Mouse (Mus musculus) liver, postnatal 0 days (tissue): ENCODE measurements around the gene Olfr961. TPM values are rescaled to one million over a fixed set of nuclear protein-coding genes. Genes with fewer than 3 reads are reported as not detected.

Experiments used
- ATAC-seq: fragments of 200-750 bp; cut with Nextera tagmentation; 2 replicates; pipeline ENCODE4 v1.8.0; 2017; ENCODE audit warnings: mild to moderate bottlenecking, moderate library complexity
- DNase-seq: peaks from one replicate; pipeline ENCODE4 v3.0.0-alpha.2; 2016
- H3K27ac ChIP-seq: fragments of 300-500 bp; sonication (generic); 2 replicates; pipeline ENCODE4 v1.5.1; 2014; ENCODE audit warnings: antibody characterized with exemption, moderate library complexity, mild to moderate bottlenecking, low read depth
- H3K27me3 ChIP-seq: fragments of 300-500 bp; sonication (generic); 2 replicates; pipeline ENCODE4 v1.6.1; 2014; ENCODE audit warnings: low read length, control low read depth, mixed read lengths; ENCODE audit not compliant: insufficient read depth
- H3K36me3 ChIP-seq: fragments of 300-500 bp; sonication (generic); replicated peaks from 2 replicates; pipeline ENCODE4 v1.6.1; 2014; ENCODE audit warnings: mild to moderate bottlenecking, control low read depth, low read length, moderate library complexity, mixed read lengths; ENCODE audit not compliant: insufficient read depth
- H3K4me1 ChIP-seq: fragments of 300-500 bp; sonication (generic); 2 replicates; pipeline ENCODE4 v1.6.1; 2014; ENCODE audit warnings: antibody characterized with exemption, mild to moderate bottlenecking, control low read depth; ENCODE audit not compliant: insufficient read depth
- H3K4me2 ChIP-seq: fragments of 300-500 bp; sonication (generic); 2 replicates; pipeline ENCODE4 v1.6.1; 2014; ENCODE audit warnings: low read depth, mild to moderate bottlenecking, low read length, moderate library complexity, mixed read lengths
- H3K4me3 ChIP-seq: fragments of 300-500 bp; sonication (generic); 2 replicates; pipeline ENCODE4 v1.5.1; 2014; ENCODE audit warnings: low read depth, low read length
- H3K9ac ChIP-seq: fragments of 300-500 bp; sonication (generic); replicated peaks from 2 replicates; pipeline ENCODE4 v1.6.1; 2014; ENCODE audit warnings: mild to moderate bottlenecking, moderate library complexity
- H3K9me3 ChIP-seq: fragments of 300-500 bp; sonication (generic); 2 replicates; pipeline ENCODE4 v1.6.1; 2016; ENCODE audit warnings: mild to moderate bottlenecking, control low read depth, low read length, mixed read lengths
- CTCF ChIP-seq: sonication (generic); IDR thresholded peaks from 2 replicates; pipeline ENCODE4 v1.5.1; 2016; ENCODE audit warnings: antibody characterized with exemption, low read depth
- EP300 ChIP-seq: IDR thresholded peaks from 2 replicates; pipeline ENCODE4 v1.6.1; 2016; ENCODE audit warnings: antibody characterized with exemption, low read depth, mild to moderate bottlenecking
- WGBS: fragments of 180-500 bp; shearing (Covaris S2); extraction: QIAGEN DNeasy Blood & Tissue Kit; methylation state at CpG from one replicate; pipeline ENCODE4 v1.1.7; 2014; ENCODE audit not compliant: insufficient replicate concordance; 5-methylcytosine and 5-hydroxymethylcytosine counted together
- polyA plus RNA-seq: library from polyadenylated mRNA; unstranded; fragments of >200 nt; fragmentation: Nextera tagmentation; extraction: Ambion mirVana; gene quantifications from 2 replicates; pipeline ENCODE4 v1.2.1, GENCODE M21; 2015

Olfr961 gene
- polyA plus RNA-seq, 1 experiment from 2014 or later, result not detected

DNA sequence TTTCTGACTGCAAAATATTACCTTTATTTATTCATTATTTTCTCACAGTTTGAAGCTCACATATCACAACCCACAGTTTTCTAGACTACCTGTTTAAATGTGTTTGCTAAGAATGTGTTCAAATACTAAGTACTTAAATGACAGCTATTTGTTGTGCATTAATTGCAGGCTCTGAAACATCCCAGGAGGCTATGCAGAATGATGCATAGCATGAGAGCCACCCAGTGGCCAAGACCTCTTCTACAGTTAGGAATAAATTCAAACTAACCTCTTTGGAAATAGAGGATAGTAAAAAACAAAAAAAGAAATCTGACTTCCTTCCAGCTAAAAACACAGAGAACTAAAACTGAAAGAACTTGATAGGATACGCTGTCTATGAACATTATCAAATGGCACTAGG lies 32.9 kb upstream of the Olfr961 start:
- no peaks in the 10 kb centered on the region for H3K4me1 ChIP-seq
- ATAC-seq, result no peak
- TF ChIP-seq EP300, result no peak
- TF ChIP-seq CTCF, result peak; percentile 24
- H3K27me3 ChIP-seq, result no peaks in the 10 kb centered on the region
- no peaks in the 10 kb centered on the region for H3K9me3 ChIP-seq
- no peak overlapping the region for H3K9ac ChIP-seq
- 63% methylated on average over 1 of the region's 1 CpGs for WGBS
- no peaks in the 10 kb centered on the region for H3K36me3 ChIP-seq
- H3K4me2 ChIP-seq, result no peak overlapping the region
- no peak overlapping the region for H3K27ac ChIP-seq
- H3K4me3 ChIP-seq, result no peak overlapping the region
- no peak for DNase-seq

DNA sequence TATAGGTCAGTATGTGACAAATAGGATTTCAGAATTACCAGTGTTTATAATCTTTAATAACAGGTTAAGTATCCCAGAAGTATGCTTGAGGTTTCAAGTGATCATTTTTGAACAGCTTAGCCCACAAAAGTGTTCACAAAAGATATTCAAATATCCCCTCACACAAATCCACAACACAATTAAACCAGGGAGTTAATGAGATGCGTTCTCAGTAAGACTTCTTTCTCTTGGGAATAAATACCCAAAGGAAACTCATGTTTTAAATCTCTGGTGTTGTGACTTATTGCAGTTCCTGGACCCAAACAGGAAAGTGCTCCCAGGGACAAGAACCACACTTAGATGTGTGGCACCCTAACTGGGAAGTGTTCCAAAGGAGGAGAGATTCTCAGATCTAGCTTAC lies 23.8 kb upstream of the Olfr961 start, which contains the start of gene Olfr960:
Olfr960 (plus strand) TSS at position 301 of the 400 bp plus-strand sequence.
- WGBS, result 63% methylated on average over 1 of the region's 1 CpGs
- Histone ChIP-seq H3K9me3 (no peaks in the 10 kb centered on the region), H3K4me1 (no peaks in the 10 kb centered on the region), H3K27me3 (no peaks in the 10 kb centered on the region), H3K4me3 (no peak within 1 kb of the TSS), H3K4me2 (no peak within 1 kb of the TSS), H3K36me3 (no peaks in the 10 kb centered on the region), H3K27ac (no peak within 1 kb of the TSS), H3K9ac (no peak within 1 kb of the TSS)
- DNase-seq, result no peak
- TF ChIP-seq EP300 (no peak), CTCF (no peak)
- no peak for ATAC-seq

DNA sequence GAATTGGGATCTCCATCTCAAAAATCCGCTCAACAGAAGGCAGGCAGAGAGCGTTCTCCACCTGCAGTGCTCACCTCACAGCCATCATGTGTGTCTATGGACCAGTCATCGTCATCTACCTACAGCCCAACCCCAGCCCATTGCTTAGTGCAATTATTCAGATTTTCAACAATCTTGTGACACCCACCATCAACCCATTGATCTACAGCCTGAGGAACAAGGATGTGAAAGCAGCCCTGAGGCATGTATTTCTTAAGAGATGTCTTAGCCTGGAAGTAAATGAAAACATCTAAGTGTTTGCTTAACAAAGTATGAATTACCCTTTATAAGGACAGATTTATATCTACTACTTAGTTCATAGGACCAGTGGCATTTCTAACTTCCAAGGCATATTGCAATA lies 21.1 kb upstream of the Olfr961 start:
- Histone ChIP-seq H3K9ac (no peak overlapping the region), H3K4me1 (no peaks in the 10 kb centered on the region), H3K4me3 (no peak overlapping the region), H3K27ac (no peak overlapping the region), H3K4me2 (no peak overlapping the region), H3K27me3 (no peaks in the 10 kb centered on the region), H3K36me3 (no peaks in the 10 kb centered on the region), H3K9me3 (no peaks in the 10 kb centered on the region)
- DNase-seq, result no peak
- no peak for ATAC-seq
- TF ChIP-seq EP300 (no peak), CTCF (no peak)
- WGBS, result 81% methylated on average over 3 of the region's 3 CpGs

DNA sequence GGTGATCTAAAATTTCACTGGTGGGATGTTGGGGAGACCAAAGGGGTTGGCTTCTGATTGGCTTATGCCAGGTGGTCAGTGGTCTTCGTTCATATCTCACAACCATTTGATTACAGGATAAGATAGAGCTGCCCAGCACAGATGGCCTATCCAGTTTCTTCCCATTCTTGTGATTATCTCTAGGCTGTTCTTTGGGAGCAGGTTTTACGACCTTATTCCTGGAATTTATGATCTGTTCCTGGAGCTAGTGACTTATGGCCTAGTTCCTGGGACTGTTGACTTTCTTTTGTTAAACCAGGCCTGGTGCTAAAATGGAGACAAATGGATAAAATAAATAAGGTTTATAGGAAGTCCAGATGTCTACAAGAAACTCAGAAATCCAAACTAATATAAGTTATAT lies 20.2 kb upstream of the Olfr961 start:
- Histone ChIP-seq H3K4me2 (no peak overlapping the region), H3K27me3 (no peaks in the 10 kb centered on the region), H3K9ac (no peak overlapping the region), H3K4me1 (no peaks in the 10 kb centered on the region), H3K9me3 (no peaks in the 10 kb centered on the region), H3K27ac (no peak overlapping the region), H3K36me3 (no peaks in the 10 kb centered on the region), H3K4me3 (no peak overlapping the region)
- no peak for DNase-seq
- no peak for ATAC-seq
- TF ChIP-seq EP300 (no peak), CTCF (no peak)
- 42% methylated on average over 2 of the region's 2 CpGs for WGBS

DNA sequence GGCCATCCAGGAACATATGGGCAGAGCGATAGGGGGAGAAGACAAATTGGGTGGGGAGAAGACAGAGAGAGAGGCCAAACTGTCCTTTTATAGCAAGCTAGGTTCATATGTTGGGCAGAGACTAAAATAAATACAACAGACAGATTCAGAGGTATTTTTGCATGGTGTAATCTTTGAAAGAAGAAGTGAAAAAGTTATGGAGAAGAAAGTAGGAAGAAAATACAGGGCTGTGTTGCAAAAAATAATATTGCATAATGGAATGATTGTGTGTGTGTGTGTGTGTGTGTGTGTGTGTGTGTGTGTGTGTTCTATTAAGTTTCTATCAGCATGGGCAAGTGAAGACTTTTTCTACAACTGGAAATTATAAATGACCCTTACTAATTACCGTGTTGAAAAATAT lies 15.8 kb upstream of the Olfr961 start:
- no peaks in the 10 kb centered on the region for H3K4me1 ChIP-seq
- 79% methylated on average over 2 of the region's 2 CpGs for WGBS
- ATAC-seq, result no peak
- no peak for DNase-seq
- no peaks in the 10 kb centered on the region for H3K27me3 ChIP-seq
- no peak overlapping the region for H3K27ac ChIP-seq
- H3K9ac ChIP-seq, result no peak overlapping the region
- no peak overlapping the region for H3K4me3 ChIP-seq
- H3K9me3 ChIP-seq, result no peaks in the 10 kb centered on the region
- no peak overlapping the region for H3K4me2 ChIP-seq
- no peaks in the 10 kb centered on the region for H3K36me3 ChIP-seq
- TF ChIP-seq CTCF, result no peak
- no peak for TF ChIP-seq EP300

DNA sequence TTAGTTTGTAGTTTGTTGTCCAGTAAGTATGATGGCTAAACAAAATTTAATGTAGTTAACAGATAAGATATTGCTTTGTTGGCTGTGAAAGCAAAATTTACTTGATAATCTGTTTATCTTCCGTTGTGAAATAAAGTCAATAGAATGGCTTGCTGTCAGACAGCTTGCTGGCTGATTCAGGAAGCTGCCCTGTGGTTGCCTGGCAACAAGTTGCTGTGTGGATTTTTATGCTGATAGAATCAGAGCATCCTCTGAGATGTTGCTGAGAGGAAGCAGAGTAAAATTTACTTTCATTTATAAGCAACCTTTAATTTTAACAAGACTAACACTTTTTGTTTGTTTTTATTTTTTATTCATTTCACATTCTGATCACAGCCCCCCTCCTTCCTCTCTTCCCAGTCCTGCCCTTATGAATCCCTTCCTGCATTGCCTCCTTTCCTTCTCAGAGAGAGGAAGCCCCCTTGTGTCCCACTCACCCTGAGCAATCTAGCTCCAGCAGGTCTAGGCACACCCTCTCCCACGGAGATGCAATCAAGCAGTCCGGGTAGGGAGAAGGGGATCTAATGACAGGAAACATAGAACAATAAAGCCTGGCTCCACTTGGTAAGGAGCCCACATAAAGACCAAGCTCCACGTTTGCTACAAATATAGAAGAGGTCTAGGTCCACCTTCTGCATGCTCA lies 10.8 kb upstream of the Olfr961 start:
- H3K9me3 ChIP-seq, result no peaks in the 10 kb centered on the region
- ATAC-seq (no peak), DNase-seq (no peak)
- WGBS, result 11% methylated on average over 4 of the region's 4 CpGs
- no peak overlapping the region for H3K4me3 ChIP-seq
- H3K4me1 ChIP-seq, result no peaks in the 10 kb centered on the region
- no peak overlapping the region for H3K9ac ChIP-seq
- no peak overlapping the region for H3K4me2 ChIP-seq
- H3K36me3 ChIP-seq, result no peaks in the 10 kb centered on the region
- no peaks in the 10 kb centered on the region for H3K27me3 ChIP-seq
- TF ChIP-seq EP300 (no peak), CTCF (no peak)
- H3K27ac ChIP-seq, result no peak overlapping the region
